Mouse (Mus musculus) monocyte, adult 2 months (primary cell): Measurements from ENCODE around the gene Sfxn2.

Experiments
- DNase-seq, 2 experiments: peaks; one replicate each; pipeline ENCODE4 v3.0.0; 2022; ENCODE audit warnings: low spot score in 2 of 2, low read depth in 1 of 2

Sfxn2 gene

DNA sequence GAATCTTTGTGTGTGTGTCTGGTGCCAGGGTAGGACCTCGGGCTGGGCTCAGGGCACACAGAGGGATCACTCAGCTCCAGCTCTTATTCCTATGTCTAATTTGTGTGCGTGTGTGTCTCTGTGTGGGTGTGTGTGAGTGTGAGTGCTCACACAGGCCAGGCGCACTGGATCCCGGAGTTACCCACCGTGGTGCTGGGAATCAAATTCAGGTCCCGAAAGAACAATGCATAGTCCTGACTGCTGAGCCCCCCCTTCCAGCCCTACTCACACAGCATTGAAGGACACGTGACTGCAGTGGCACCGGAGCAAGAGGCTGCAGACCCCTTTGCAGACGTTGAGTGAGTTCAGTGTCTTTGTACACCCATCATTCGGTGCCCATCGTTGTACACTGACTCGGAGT, 51.9 kb downstream of the Sfxn2 start:
- DNase-seq: no peak

- DNase-seq: no peak
These were observed 52.4 kb downstream of the Sfxn2 start for GRCm38 (mm10) chr19:46625519-46625918.

- DNase-seq: no peak
These were observed 55.2 kb downstream of the Sfxn2 start for GRCm38 (mm10) chr19:46628403-46628802.

DNA sequence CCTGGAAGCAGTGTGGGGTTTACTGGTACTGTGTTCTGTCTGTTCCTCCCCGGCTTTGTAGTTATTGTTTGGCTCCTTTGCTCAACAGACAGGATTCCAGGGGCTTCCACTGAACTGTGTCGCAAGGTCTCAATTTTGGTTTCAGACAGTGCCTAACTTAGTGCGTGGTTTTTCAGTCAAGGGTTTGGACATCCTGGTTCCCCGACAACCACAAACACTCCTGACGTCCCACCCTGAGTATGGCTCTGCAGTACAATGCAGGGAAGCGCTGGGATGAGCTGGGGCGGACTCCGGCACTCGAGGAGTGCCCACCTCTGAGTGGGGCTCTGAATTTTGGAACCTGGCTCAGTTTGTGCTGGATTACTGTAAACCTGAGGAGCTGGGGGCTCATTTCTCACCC, 56.6 kb downstream of the Sfxn2 start:
- DNase-seq: no peak

DNA sequence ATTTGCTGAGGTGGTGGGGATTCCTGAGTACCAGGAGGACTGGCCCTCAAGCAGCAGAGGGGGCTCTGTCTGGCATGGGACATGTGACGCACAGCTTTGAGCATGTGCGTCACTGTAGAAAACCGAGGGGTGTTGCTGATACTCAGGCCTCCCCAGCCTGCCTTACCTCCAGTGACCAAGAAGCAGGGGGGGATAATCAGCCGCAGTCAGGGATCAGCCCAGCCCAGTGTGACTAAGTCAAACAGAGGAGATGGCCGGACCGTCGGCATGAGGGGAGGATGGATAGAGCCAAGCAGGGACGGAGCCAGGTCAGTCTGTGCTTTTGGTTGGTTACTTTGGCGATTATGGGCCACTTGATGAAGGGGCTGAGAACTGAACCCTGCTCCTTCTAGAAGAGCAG, 58.5 kb downstream of the Sfxn2 start:
- no peak for DNase-seq

DNA sequence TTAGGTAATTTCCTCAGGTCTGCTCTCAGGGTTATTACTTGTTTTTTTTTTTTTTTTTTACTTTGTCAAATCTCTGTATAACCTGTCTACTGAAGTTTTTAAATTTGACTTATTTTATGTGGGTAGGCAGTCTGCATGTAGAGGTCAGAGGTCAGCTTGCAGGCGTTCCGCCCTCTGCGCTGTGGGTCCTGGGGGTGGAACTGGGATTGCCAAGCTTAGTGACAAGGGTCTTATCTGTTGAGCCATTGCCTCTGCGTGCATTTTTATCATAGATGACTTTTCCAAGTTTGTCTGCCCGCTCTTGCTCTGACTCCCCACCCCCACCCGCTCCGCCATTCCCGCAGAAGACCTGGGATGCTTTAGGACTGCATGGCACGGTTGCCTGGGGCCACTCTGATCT, 62.6 kb downstream of the Sfxn2 start:
- DNase-seq: no peak

- no peak for DNase-seq
These were observed 64.4 kb downstream of the Sfxn2 start for GRCm38 (mm10) chr19:46637598-46637997.

DNA sequence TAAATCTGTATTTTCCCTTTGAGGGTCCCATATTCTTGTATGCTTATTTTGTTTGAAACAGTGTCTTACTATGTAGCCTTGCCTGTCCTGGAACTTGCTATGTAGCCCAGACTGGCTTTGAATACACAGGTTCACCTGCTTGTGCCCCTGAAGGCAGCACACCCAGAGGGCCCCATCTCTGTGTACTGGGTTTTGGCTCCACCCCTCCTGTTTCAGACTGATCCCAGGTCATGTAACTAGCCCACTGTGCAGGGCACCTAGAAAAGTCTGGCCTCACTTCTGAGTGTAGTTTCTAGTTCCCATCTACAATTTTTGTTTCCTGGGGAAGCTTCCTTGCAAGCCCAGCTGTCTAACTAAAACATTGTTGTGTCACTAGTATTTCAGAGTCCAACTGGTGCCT, 65.9 kb downstream of the Sfxn2 start:
- DNase-seq: no peak

- no peak for DNase-seq
These were observed 66.3 kb downstream of the Sfxn2 start for GRCm38 (mm10) chr19:46639496-46639895.

GRCm38 (mm10) chr19:46640780-46641179, 67.6 kb downstream of the Sfxn2 start:
- DNase-seq: no peak

GRCm38 (mm10) chr19:46641420-46642085, 68.4 kb downstream of the Sfxn2 start:
- DNase-seq: no peak

DNA sequence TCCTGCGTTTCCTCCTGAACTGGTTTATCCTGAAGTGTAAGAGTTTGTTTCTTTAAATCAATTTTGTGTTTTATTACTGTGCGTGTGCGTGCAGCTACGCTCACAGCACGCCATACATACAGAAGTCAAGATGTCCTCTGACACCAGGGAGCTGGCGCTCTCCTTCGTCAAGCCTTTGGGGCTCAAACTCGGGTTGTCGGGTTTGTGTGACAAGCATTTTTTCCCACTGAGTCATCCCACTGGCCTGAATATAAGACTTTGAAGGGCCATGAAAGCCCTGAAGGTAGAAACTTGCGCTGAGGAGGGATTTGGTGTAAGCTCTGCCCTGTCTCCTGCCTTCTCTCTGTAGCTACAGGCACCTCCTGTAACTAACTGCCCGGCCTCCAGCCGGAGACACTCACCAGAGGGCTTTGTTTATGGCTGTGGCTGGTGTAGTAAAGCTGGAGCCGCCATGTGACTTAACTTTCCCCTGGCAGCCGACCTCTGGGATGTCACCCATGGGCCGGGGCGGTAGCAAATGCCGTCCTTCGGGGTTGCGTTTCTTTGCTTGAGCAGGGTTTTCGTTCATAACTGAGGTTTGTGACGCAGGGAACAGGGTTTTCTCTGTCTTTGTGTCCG, 69.1 kb downstream of the Sfxn2 start:
- DNase-seq: no peak

DNA sequence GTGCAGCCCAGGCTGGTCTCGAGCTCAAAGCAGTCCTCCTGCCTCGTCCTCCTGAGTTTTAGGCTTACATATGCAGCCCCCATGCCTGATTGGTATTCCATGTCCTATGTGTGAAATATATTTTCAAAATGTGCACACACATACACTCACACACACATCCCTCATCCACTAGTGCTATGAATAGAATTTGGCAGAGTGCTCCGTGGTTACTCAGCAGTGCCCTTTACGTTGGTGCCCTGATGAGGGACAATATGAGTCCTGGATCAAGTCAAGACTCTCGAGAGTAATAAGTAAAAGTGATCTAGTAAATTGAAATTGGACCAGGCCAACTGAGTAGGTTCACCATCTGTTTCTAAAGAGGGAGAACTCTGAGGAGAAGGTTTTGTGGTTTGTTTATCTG, 70.1 kb downstream of the Sfxn2 start:
- DNase-seq: no peak

GRCm38 (mm10) chr19:46644343-46644792, 71.2 kb downstream of the Sfxn2 start:
- no peak for DNase-seq

DNA sequence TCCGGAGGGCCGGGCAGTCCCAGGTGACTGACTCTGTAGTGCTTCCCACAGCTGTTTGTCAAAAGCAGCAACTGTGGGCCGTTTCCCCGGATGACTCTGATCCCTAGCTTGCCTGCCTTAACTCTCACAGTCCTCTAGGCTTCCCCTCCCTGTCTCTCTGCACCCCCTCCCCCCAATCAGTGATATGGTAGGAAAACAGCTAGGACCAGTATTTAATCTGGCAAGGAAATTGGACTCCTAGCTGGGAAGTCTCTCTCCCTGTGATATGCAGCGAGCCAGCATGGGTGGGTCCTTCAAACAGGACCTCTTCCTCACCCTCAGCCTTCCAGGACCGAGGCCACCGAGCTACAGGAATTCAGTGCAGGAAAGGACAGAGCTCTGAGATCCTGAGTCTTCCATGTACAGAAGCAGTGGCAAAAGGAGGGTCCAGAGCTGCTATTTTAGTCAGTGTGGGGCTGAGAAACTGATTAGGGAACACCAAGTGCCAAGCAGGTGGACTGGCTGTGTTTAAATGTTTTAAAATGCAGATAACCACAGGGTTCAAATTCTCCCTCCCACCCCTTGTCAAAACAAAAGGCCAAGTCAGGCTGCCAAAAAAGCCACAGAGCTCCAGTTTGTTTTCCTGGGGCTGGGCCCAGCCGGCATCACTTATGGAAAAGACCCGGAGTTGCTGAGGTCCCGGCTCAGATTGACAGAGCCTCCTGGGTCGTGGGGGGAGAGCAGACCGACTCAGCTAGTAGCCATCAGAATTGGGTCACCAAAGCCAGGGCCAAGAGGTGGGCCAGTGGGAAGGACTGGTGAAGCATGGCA, 71.8 kb downstream of the Sfxn2 start:
- DNase-seq: no peak

- DNase-seq: no peak
These were observed 72.9 kb downstream of the Sfxn2 start for GRCm38 (mm10) chr19:46646041-46646481.

- DNase-seq: no peak
These were observed 74.1 kb downstream of the Sfxn2 start for GRCm38 (mm10) chr19:46647254-46647653.
